Mouse (Mus musculus): ENCODE results near the gene Ank3. TPM values are rescaled to one million over a fixed set of nuclear protein-coding genes. Genes with fewer than 3 reads are reported as not detected.

Ank3 gene
- polyA plus RNA-seq, 1 experiment from 2014 or later, result 60.0 TPM

- Histone ChIP-seq H3K9ac (ENCODE audit: low read length) (no peak overlapping the region), H3K27ac (ENCODE audit: low read depth, low read length) (no peak overlapping the region), H3K4me1 (ENCODE audit: control insufficient read depth, insufficient read depth, low read length) (no peaks in the 10 kb centered on the region), H3K4me3 (ENCODE audit: low read depth, low read length) (no peak overlapping the region), H3K9me3 (replicated peaks; ENCODE audit: control insufficient read depth, low read length) (no peaks in the 10 kb centered on the region), H3K36me3 (ENCODE audit: control insufficient read depth, insufficient read depth, low read length) (no peaks in the 10 kb centered on the region), H3K4me2 (ENCODE audit: low read length) (no peak overlapping the region), H3K27me3 (replicated peaks; ENCODE audit: control insufficient read depth, insufficient read depth, low read length) (no peaks in the 10 kb centered on the region)
- DNase-seq (ENCODE audit: low spot score), result no peak
- ATAC-seq, result no peak
- 82% methylated on average over 6 of the region's 6 CpGs for WGBS
These were observed 29.3 kb upstream of the Ank3 start for GRCm38 (mm10) chr10:69369321-69369720.

GRCm38 (mm10) chr10:69371441-69371840 lies 27.1 kb upstream of the Ank3 start:
- Histone ChIP-seq H3K4me3 (ENCODE audit: low read depth, low read length) (no peak overlapping the region), H3K9ac (ENCODE audit: low read length) (no peak overlapping the region), H3K36me3 (ENCODE audit: control insufficient read depth, insufficient read depth, low read length) (no peaks in the 10 kb centered on the region), H3K4me2 (ENCODE audit: low read length) (no peak overlapping the region), H3K4me1 (ENCODE audit: control insufficient read depth, insufficient read depth, low read length) (no peaks in the 10 kb centered on the region), H3K27me3 (replicated peaks; ENCODE audit: control insufficient read depth, insufficient read depth, low read length) (no peaks in the 10 kb centered on the region), H3K27ac (ENCODE audit: low read depth, low read length) (no peak overlapping the region), H3K9me3 (replicated peaks; ENCODE audit: control insufficient read depth, low read length) (no peaks in the 10 kb centered on the region)
- 0 out of 2 replicates have a peak, but pooled peaks have one; percentile 48 for ATAC-seq
- WGBS, result 12% methylated on average over 10 of the region's 10 CpGs
- DNase-seq (ENCODE audit: low spot score), result peak; percentile 68

- H3K27ac ChIP-seq (ENCODE audit: low read depth, low read length), result no peak overlapping the region
- ATAC-seq, result no peak
- H3K9ac ChIP-seq (ENCODE audit: low read length), result no peak overlapping the region
- H3K9me3 ChIP-seq (replicated peaks; ENCODE audit: control insufficient read depth, low read length), result no peaks in the 10 kb centered on the region
- H3K4me2 ChIP-seq (ENCODE audit: low read length), result no peak overlapping the region
- no peaks in the 10 kb centered on the region for H3K4me1 ChIP-seq (ENCODE audit: control insufficient read depth, insufficient read depth, low read length)
- no peak overlapping the region for H3K4me3 ChIP-seq (ENCODE audit: low read depth, low read length)
- no peaks in the 10 kb centered on the region for H3K27me3 ChIP-seq (replicated peaks; ENCODE audit: control insufficient read depth, insufficient read depth, low read length)
- DNase-seq (ENCODE audit: low spot score), result no peak
- WGBS, result 90% methylated on average over 14 of the region's 14 CpGs
- no peaks in the 10 kb centered on the region for H3K36me3 ChIP-seq (ENCODE audit: control insufficient read depth, insufficient read depth, low read length)
These were observed 26.5 kb upstream of the Ank3 start for GRCm38 (mm10) chr10:69372061-69372460.

- H3K9ac ChIP-seq (ENCODE audit: low read length), result no peak overlapping the region
- no peaks in the 10 kb centered on the region for H3K4me1 ChIP-seq (ENCODE audit: control insufficient read depth, insufficient read depth, low read length)
- H3K27me3 ChIP-seq (replicated peaks; ENCODE audit: control insufficient read depth, insufficient read depth, low read length), result no peaks in the 10 kb centered on the region
- no peaks in the 10 kb centered on the region for H3K36me3 ChIP-seq (ENCODE audit: control insufficient read depth, insufficient read depth, low read length)
- H3K27ac ChIP-seq (ENCODE audit: low read depth, low read length), result no peak overlapping the region
- H3K4me2 ChIP-seq (ENCODE audit: low read length), result no peak overlapping the region
- no peaks in the 10 kb centered on the region for H3K9me3 ChIP-seq (replicated peaks; ENCODE audit: control insufficient read depth, low read length)
- ATAC-seq (0 out of 2 replicates have a peak, but pooled peaks have one; percentile 40), DNase-seq (ENCODE audit: low spot score) (peak; percentile 26)
- 44% methylated on average over 10 of the region's 10 CpGs for WGBS
- no peak overlapping the region for H3K4me3 ChIP-seq (ENCODE audit: low read depth, low read length)
These were observed 24.6 kb upstream of the Ank3 start for GRCm38 (mm10) chr10:69373796-69374550.

- H3K9ac ChIP-seq (ENCODE audit: low read length), result no peak overlapping the region
- DNase-seq (ENCODE audit: low spot score) (no peak), ATAC-seq (no peak)
These were observed 23.4 kb upstream of the Ank3 start for GRCm38 (mm10) chr10:69375154-69375553.

GRCm38 (mm10) chr10:69383186-69383585 lies 15.4 kb upstream of the Ank3 start:
- DNase-seq (ENCODE audit: low spot score) (no peak), ATAC-seq (no peak)
- no peak overlapping the region for H3K4me3 ChIP-seq (ENCODE audit: low read depth, low read length)
- WGBS, result 91% methylated on average over 1 of the region's 1 CpGs
- no peaks in the 10 kb centered on the region for H3K36me3 ChIP-seq (ENCODE audit: control insufficient read depth, insufficient read depth, low read length)
- no peaks in the 10 kb centered on the region for H3K9me3 ChIP-seq (replicated peaks; ENCODE audit: control insufficient read depth, low read length)
- H3K27me3 ChIP-seq (replicated peaks; ENCODE audit: control insufficient read depth, insufficient read depth, low read length), result no peaks in the 10 kb centered on the region
- H3K9ac ChIP-seq (ENCODE audit: low read length), result no peak overlapping the region
- no peak overlapping the region for H3K4me2 ChIP-seq (ENCODE audit: low read length)
- no peak overlapping the region for H3K27ac ChIP-seq (ENCODE audit: low read depth, low read length)
- H3K4me1 ChIP-seq (ENCODE audit: control insufficient read depth, insufficient read depth, low read length), result no peaks in the 10 kb centered on the region

More at GRCm38 (mm10) chr10:69375154-69375553, 23.4 kb upstream of the Ank3 start:
- H3K4me2 ChIP-seq (ENCODE audit: low read length), result no peak overlapping the region
- H3K36me3 ChIP-seq (ENCODE audit: control insufficient read depth, insufficient read depth, low read length), result no peaks in the 10 kb centered on the region
- H3K4me3 ChIP-seq (ENCODE audit: low read depth, low read length), result no peak overlapping the region
- WGBS, result 55% methylated on average over 7 of the region's 7 CpGs
- no peaks in the 10 kb centered on the region for H3K4me1 ChIP-seq (ENCODE audit: control insufficient read depth, insufficient read depth, low read length)
- no peak overlapping the region for H3K27ac ChIP-seq (ENCODE audit: low read depth, low read length)
- no peaks in the 10 kb centered on the region for H3K27me3 ChIP-seq (replicated peaks; ENCODE audit: control insufficient read depth, insufficient read depth, low read length)
- no peaks in the 10 kb centered on the region for H3K9me3 ChIP-seq (replicated peaks; ENCODE audit: control insufficient read depth, low read length)

- no peaks in the 10 kb centered on the region for H3K9me3 ChIP-seq (replicated peaks; ENCODE audit: control insufficient read depth, low read length)
- no peaks in the 10 kb centered on the region for H3K27me3 ChIP-seq (replicated peaks; ENCODE audit: control insufficient read depth, insufficient read depth, low read length)
- ATAC-seq (no peak), DNase-seq (ENCODE audit: low spot score) (no peak)
- no peak overlapping the region for H3K4me3 ChIP-seq (ENCODE audit: low read depth, low read length)
- no peaks in the 10 kb centered on the region for H3K4me1 ChIP-seq (ENCODE audit: control insufficient read depth, insufficient read depth, low read length)
- no peak overlapping the region for H3K27ac ChIP-seq (ENCODE audit: low read depth, low read length)
- no peak overlapping the region for H3K9ac ChIP-seq (ENCODE audit: low read length)
- H3K4me2 ChIP-seq (ENCODE audit: low read length), result no peak overlapping the region
- WGBS, result 87% methylated on average over 11 of the region's 11 CpGs
- no peaks in the 10 kb centered on the region for H3K36me3 ChIP-seq (ENCODE audit: control insufficient read depth, insufficient read depth, low read length)
These were observed 13.9 kb upstream of the Ank3 start for GRCm38 (mm10) chr10:69384640-69385039.

GRCm38 (mm10) chr10:69385136-69385535 lies 13.4 kb upstream of the Ank3 start:
- H3K4me3 ChIP-seq (ENCODE audit: low read depth, low read length), result no peak overlapping the region
- no peak for DNase-seq (ENCODE audit: low spot score)
- no peaks in the 10 kb centered on the region for H3K9me3 ChIP-seq (replicated peaks; ENCODE audit: control insufficient read depth, low read length)
- 96% methylated on average over 8 of the region's 8 CpGs for WGBS
- no peaks in the 10 kb centered on the region for H3K27me3 ChIP-seq (replicated peaks; ENCODE audit: control insufficient read depth, insufficient read depth, low read length)
- no peak overlapping the region for H3K9ac ChIP-seq (ENCODE audit: low read length)
- no peaks in the 10 kb centered on the region for H3K4me1 ChIP-seq (ENCODE audit: control insufficient read depth, insufficient read depth, low read length)
- no peak overlapping the region for H3K27ac ChIP-seq (ENCODE audit: low read depth, low read length)
- no peaks in the 10 kb centered on the region for H3K36me3 ChIP-seq (ENCODE audit: control insufficient read depth, insufficient read depth, low read length)
- no peak for ATAC-seq
- no peak overlapping the region for H3K4me2 ChIP-seq (ENCODE audit: low read length)

- H3K27me3 ChIP-seq (replicated peaks; ENCODE audit: control insufficient read depth, insufficient read depth, low read length), result no peaks in the 10 kb centered on the region
- no peak overlapping the region for H3K9ac ChIP-seq (ENCODE audit: low read length)
- no peaks in the 10 kb centered on the region for H3K36me3 ChIP-seq (ENCODE audit: control insufficient read depth, insufficient read depth, low read length)
- no peak for ATAC-seq
- no peak for DNase-seq (ENCODE audit: low spot score)
- H3K4me2 ChIP-seq (ENCODE audit: low read length), result no peak overlapping the region
- H3K9me3 ChIP-seq (replicated peaks; ENCODE audit: control insufficient read depth, low read length), result no peaks in the 10 kb centered on the region
- 81% methylated on average over 8 of the region's 8 CpGs for WGBS
- H3K4me1 ChIP-seq (ENCODE audit: control insufficient read depth, insufficient read depth, low read length), result no peaks in the 10 kb centered on the region
- no peak overlapping the region for H3K4me3 ChIP-seq (ENCODE audit: low read depth, low read length)
- no peak overlapping the region for H3K27ac ChIP-seq (ENCODE audit: low read depth, low read length)
These were observed 11.8 kb upstream of the Ank3 start for GRCm38 (mm10) chr10:69386767-69387166.

All from forebrain, embryonic 14.5 days (tissue).